Mouse (Mus musculus) layer of hippocampus, adult 18-20 months (tissue): ENCODE measurements at regions not wholly inside any gene's neighbourhood (a gene's known extent, or its start where the extent isn't known, plus 50 kb on each side); places are given as distances from the start of the nearest gene placed in this dataset.

Source experiments
- DNase-seq, 2 experiments: peaks; one replicate each; pipeline ENCODE4 v3.0.0; 2022; ENCODE audit warnings: low spot score in 2 of 2

DNA sequence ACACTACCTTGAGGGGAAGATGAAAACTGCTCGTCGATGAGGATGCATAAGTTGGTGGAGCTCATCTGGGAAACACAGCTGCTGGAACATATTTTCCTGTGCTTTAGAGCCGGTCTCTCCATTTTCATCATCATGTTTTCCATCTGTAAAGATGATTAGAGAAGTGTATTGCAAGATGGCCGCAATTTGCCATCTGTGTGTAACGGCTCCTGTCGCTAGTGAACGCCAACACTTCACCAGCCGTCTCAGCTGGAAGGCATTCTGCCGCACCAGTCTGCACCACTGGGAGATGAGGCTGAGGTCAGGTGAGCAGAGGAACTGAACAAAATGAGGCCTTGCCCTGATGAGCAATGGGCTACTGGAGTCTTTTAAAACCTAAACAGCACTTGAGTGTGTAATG is 57.4 kb downstream of the Gm21962 start:
- DNase-seq: peak in 1 of 2 experiments; percentile 44

DNA sequence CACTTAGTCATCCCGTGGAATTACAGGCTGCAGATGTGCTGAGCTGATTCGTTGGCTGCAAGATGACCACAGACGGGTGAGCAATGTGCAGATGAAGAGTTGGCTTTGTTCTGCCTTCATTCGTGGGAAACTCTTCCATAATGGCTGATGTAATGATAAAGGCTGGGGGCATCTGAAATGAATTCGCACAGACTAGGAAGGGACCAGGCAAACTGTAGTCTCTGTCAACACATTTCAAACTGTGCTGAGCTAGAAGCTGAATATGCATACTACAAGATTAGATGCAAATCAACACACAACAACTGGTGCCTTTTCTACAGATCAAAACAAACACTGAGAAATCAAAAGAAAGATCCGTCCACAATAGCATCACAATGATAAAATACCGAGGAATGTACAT is 58.1 kb downstream of the Gm21962 start:
- DNase-seq: no peak

DNA sequence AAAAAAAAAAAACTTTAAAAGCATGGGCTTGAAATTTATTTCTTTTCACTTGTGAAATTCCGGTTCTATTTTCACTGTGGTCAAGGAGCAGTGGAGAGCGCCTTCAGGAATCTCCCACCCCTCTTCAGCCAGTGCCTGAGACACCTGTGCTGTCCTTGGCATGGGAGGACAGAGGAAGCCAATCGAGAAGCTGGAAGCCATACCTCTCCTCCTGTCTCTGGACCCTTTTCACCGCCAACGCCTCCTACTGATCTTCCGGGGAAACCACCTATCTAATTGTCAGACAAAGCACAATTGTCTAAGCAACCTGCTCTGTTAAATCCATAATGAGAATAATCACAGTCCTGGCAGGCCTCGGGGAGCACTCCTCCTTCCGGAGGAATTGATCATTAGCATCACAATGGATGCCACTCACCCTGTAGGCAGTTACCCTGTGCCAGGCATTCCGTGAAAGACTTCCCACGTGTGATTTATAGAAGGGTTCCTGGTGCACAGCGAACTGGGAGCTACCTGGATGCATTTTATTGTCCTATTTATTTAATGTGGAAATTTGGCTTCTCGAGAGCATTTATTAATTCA is 66.0 kb downstream of the Gm21962 start:
- DNase-seq: peak in 1 of 2 experiments; percentile 25

- DNase-seq: no peak
Observed at GRCm38 (mm10) chr3:137741528-137741927, 70.2 kb downstream of the Gm21962 start.

DNA sequence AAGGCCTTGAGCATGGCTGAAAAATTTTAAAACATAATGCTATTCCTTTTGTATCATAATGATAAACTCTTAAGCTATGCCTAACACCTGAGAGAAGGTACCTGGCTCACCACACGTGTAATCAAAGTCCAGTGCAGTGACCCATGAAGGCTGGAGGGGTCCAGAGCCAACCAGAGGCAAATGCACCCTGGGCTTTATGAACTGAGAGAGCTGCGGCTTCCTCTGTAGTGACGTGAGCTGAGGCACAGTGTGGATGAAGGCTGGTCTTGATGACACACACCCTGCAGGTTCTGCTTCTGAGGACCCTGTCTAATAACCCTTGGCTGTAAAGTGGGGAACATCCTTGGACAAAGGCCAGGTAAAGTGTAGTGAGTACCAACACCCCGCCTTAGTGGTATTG is 70.8 kb downstream of the Gm21962 start:
- DNase-seq: no peak

- DNase-seq: no peak
Observed at GRCm38 (mm10) chr3:137751732-137752260, 80.5 kb downstream of the Gm21962 start.

DNA sequence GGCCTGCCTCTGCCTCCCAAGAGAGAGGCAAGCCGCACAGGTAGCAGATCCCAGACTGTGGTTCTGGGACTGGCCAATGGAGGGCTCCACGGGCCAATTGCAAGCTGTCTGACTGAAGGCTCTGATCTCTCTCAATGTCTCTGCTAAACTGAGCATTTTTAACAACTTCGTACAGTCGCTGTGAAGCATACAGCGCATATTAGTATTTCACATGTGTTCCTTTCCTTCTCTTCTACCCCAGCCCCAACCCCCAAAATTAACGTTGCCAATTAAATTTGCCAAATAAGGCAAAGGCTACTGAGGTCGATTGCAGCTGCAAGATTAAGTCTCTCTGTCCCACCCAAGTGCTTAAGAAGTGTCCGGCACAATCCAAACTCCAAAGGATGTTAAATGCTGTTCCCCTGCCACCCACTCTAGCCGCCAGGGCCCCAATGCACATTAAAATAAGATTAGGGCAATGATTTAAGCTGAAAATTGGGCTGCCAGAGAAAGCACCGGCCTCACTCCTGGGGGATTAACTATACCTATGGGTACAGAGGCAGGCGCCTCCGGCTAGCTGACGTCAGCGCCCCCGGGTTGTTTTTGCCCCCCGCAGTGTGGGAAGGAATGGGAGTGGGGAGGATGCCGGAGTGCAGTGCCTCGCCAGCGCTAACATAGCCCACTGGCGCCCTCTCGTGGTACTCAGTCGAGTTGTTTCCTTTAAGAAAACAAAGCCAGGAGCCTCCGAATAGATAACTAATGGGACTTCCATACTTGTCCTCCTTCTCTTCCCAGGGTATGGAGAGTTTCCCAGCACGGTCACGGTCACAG is 81.3 kb downstream of the Gm21962 start:
- DNase-seq: peak; percentile 77 to 93

DNA sequence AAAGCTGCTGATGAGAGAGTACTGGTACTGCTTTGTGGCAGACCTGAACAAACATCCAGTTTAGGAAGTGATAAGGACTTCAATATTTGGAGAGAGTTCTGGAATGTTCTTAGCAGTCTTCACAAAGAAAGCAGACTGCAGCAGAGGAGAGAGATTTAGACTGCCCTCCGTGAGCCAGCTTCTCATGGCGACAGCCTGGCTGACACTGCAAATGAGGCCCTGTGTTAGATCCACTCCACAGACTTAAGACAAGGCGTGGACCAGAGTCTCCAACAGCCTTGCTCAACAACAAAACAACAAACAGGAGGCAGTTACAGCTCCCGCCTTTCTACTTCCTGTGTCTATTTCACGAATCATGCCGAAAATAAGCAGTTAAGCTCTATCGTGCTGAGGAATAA is 81.9 kb downstream of the Gm21962 start:
- no peak for DNase-seq

DNA sequence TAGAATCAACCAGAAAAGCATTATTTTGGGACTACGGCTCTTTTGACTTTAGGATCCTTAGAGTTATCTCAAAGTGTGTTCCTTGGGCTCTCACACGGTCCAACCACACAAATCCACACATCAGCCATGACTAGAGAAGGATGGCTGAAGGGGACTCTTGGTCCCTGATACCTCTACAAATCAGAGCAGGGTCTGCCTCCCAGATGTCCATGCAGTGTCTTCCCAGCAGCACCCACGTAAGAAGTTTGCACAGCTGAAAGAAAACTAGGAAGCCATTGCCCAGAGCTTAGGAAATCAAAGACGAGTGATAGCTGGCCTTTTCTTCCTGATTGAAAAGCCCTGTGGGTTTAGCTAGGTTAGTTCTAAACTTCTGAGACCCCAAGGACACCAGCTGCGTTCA is 84.1 kb downstream of the Gm21962 start:
- no peak for DNase-seq

DNA sequence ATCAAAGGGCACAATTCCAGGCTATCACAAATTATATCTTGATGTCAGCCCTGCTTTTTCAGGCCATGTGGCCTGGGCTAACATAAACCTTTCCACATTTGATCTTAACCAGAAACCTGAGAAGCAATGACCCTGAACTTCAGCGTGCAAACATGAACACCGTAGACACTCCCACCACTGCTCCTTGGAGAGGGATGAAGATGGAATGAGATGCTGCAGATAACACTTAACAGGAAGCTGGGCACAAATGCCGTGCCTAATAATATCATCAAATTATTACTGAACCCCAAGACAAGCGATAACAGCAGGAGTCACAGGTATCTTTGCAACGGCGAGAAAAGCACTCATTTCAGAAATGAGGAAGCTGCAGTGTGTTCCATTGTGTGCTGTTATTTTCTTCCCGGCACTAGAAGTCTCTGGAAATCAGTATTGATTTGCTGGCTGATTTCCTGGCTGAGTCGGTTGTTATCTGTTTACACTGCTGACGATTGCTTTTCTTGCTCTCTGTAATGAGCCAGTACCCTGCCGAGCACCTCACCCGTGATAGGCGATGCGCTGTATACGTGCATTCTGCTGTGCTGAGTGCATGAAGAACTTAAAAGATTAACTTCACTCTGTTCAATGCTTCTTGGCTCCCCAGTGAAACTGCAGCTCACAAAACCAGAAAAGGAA is 91.0 kb downstream of the Gm21962 start:
- DNase-seq: peak in 1 of 2 experiments; percentile 41

- DNase-seq: no peak
Observed at GRCm38 (mm10) chr3:137763406-137763805, 92.1 kb downstream of the Gm21962 start.

GRCm38 (mm10) chr3:137768627-137769026 is 95.7 kb upstream of the H2afz start:
- DNase-seq: no peak

DNA sequence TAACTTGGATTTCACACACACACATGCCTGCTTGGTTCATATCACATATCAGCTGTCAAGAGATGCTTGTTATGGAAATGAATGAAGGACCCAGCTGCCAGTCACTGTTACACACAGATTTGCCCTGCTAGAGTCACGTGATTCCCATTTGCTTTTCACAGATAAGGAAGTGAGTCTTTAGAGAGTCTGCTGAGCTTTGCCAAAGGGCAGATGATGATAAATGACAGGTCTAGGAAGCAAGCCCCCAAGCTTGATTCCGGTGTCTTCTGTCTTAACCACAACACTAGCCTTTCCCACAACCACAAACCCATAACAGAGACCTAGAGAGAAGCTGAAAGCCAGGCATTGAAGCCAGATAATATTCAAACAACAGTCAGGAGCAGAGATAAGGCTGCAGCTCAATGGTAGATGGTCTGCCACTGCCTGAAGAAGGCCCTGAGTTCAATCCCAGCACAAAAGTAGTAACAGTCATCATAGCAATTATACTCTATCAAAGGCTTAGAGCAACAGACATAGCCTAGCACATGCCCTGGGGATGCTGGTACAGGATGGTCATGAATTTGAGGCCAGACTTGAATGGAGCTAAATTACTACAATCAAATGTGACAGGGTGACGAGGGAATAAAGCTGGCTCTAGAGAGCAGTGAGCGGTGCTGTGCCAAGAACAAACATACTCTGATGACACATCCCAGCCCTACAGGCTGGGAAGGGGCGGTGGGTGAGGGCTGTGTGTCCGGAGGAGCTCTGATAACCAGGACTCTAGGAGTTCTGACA is 89.0 kb upstream of the H2afz start:
- DNase-seq: no peak

GRCm38 (mm10) chr3:137778113-137778512 is 86.2 kb upstream of the H2afz start:
- DNase-seq: peak in 1 of 2 experiments; percentile 57

- DNase-seq: no peak
Observed at GRCm38 (mm10) chr3:137780029-137780428, 84.3 kb upstream of the H2afz start.

DNA sequence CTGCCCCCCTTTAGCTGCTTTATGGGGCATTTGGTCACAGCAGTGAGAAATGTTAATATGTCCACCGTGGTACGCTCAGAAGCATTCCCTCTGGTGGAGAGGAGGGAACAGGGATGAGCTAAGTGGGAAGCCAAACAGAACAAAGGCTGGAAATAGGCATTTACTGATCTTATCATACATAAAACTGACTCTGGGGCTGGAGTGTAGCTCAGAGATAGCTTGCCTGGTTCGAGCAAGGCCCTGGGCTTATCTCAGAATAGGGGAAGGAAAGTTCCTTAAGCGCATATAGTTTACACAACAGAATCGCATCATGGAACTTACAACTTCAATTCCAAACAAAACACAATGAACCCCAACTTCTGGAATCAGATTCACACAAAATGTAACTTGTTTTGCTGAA is 81.5 kb upstream of the H2afz start:
- DNase-seq: no peak

DNA sequence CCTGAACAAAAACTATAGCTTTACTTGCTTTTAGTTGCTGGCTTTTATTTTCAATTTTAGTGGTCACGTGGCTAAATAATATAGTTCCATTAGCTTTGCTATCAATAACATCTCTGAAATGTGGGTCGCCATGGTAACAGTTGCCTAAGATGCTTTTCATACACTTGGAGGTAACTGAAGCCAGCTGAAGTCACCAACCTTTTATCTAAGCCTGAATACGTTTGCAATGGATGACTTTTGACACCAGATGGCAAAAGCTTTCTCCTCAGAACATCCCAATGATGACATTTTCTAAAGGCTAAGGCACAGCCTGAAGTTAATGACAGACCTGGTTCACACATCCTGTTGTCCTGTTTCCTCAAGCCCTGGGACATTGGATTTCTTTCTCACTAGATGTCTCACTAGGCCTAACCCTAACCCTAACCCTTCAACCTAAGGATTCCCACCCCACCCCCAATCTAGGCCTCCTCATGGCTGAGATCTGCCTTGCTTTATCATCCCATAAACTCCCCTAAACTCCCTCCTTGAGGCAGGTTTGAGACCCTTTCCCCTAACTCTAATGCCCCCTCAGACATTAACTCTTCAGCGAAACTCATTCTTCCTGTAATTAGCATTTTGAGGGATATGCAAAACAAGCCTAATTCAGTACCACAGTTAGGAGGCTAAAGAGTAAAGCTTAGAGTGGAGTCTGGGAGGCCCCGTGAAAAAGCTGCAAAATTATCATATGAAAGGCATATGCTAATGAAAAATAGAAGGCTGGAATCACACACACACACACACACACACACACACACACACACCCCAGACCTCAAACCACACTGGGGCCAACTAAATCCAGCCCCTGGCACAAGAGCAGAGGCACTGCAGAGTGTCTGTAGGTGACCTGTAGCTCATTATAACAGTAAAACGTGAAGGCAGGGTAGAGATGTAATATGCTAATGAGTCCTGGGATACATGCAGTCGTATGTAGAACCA is 80.1 kb upstream of the H2afz start:
- DNase-seq: peak in 1 of 2 experiments; percentile 38

GRCm38 (mm10) chr3:137785224-137785623 is 79.1 kb upstream of the H2afz start:
- no peak for DNase-seq

DNA sequence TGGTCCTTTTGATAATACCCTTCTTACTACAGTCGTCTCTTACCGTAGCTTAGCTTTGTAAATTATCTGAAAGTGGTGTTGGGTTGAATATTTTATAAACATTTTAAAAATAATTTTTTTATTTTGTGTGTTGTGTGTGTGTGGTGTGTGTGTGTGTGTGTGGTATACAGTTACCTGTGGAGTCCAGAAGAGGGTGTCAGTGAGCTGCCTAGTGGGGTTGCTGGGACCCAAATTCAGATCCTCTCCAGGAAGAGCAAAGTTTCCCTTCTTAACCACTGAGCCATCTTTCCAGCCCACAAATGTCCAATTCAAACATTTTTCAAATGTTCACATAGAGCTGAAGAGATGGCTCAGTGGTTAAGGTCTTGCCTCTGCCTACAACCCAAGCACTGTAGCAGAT is 78.4 kb upstream of the H2afz start:
- no peak for DNase-seq

DNA sequence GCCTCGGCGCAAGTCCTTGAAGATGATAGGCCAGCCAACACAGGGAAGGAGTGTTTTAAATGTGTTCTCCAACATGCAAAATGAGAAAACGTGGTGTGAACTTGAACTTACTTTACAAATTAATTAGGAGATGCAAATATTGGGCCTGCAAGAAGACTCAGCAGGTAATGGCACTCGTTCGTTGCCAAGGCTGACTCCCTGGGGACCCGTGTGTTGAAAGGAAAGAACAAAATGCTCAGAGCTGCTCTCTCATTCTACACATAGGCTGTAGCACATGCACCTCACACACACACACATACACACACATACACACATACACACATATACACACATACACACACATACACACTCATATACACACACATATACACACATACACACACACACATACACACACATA is 74.6 kb upstream of the H2afz start:
- no peak for DNase-seq
